Mouse (Mus musculus): ENCODE measurements around the gene Canx. TPM values are rescaled to one million over a fixed set of nuclear protein-coding genes. Genes with fewer than 3 reads are reported as not detected.

Canx gene
- polyA plus RNA-seq, 1 experiment = 759 TPM

- TF ChIP-seq CTCF (IDR thresholded peaks at IDR 0.05; ENCODE audit: borderline replicate concordance, insufficient read depth, low read length) (no peak), POLR2A (IDR thresholded peaks at IDR 0.05; ENCODE audit: low read depth, low read length) (no peak)
- no peak overlapping the region for H3K27ac ChIP-seq (ENCODE audit: insufficient read depth, low read length)
- no peaks in the 10 kb centered on the region for H3K4me1 ChIP-seq (ENCODE audit: control insufficient read depth, insufficient read depth, low read length)
- H3K4me3 ChIP-seq (ENCODE audit: insufficient read depth, low read length) = no peak overlapping the region
Measured at GRCm38 (mm10) chr11:50312803-50313202, 12.7 kb downstream of the Canx start.

GRCm38 (mm10) chr11:50303406-50303805 lies 22.1 kb downstream of the Canx start:
- no peak for TF ChIP-seq POLR2A (IDR thresholded peaks at IDR 0.05; ENCODE audit: low read depth, low read length)
- no peak for TF ChIP-seq CTCF (IDR thresholded peaks at IDR 0.05; ENCODE audit: borderline replicate concordance, insufficient read depth, low read length)
- no peak overlapping the region for H3K27ac ChIP-seq (ENCODE audit: insufficient read depth, low read length)
- H3K4me3 ChIP-seq (ENCODE audit: insufficient read depth, low read length) = no peak overlapping the region
- no peaks in the 10 kb centered on the region for H3K4me1 ChIP-seq (ENCODE audit: control insufficient read depth, insufficient read depth, low read length)

GRCm38 (mm10) chr11:50292190-50292855 lies 33.1 kb downstream of the Canx start, which contains the start of gene Maml1:
Gene Maml1, minus strand, starts transcription at chr11:50292311.
- peak within 1 kb of the TSS; percentile 80 for H3K4me3 ChIP-seq (ENCODE audit: insufficient read depth, low read length)
- H3K27ac ChIP-seq (ENCODE audit: insufficient read depth, low read length) = peak within 1 kb of the TSS; percentile 82
- peak; percentile 81 for TF ChIP-seq POLR2A (IDR thresholded peaks at IDR 0.05; ENCODE audit: low read depth, low read length)
- no peak for TF ChIP-seq CTCF (IDR thresholded peaks at IDR 0.05; ENCODE audit: borderline replicate concordance, insufficient read depth, low read length)
- H3K4me1 ChIP-seq (ENCODE audit: control insufficient read depth, insufficient read depth, low read length) = peaks cover 4% of the 10 kb centered on the region

GRCm38 (mm10) chr11:50291321-50292165 lies 33.9 kb downstream of the Canx start:
- no peak; the same call in none of the 2 replicates for TF ChIP-seq POLR2A (IDR thresholded peaks at IDR 0.05; ENCODE audit: low read depth, low read length)
- TF ChIP-seq CTCF (IDR thresholded peaks at IDR 0.05; ENCODE audit: borderline replicate concordance, insufficient read depth, low read length) = no peak

GRCm38 (mm10) chr11:50290486-50291225 lies 34.8 kb downstream of the Canx start:
- H3K4me1 ChIP-seq (ENCODE audit: control insufficient read depth, insufficient read depth, low read length) = peaks cover 7% of the 10 kb centered on the region
- H3K27ac ChIP-seq (ENCODE audit: insufficient read depth, low read length) = peak overlapping the region; percentile 82
- TF ChIP-seq CTCF (IDR thresholded peaks at IDR 0.05; ENCODE audit: borderline replicate concordance, insufficient read depth, low read length) = no peak
- TF ChIP-seq POLR2A (IDR thresholded peaks at IDR 0.05; ENCODE audit: low read depth, low read length) = no peak
- H3K4me3 ChIP-seq (ENCODE audit: insufficient read depth, low read length) = peak overlapping the region; percentile 80

More at GRCm38 (mm10) chr11:50291321-50292165, 33.9 kb downstream of the Canx start:
- peaks cover 7% of the 10 kb centered on the region for H3K4me1 ChIP-seq (ENCODE audit: control insufficient read depth, insufficient read depth, low read length)
- H3K27ac ChIP-seq (ENCODE audit: insufficient read depth, low read length) = peak overlapping the region; percentile 82
- peak overlapping the region; percentile 80 for H3K4me3 ChIP-seq (ENCODE audit: insufficient read depth, low read length)

- H3K27ac ChIP-seq (ENCODE audit: insufficient read depth, low read length) = no peak overlapping the region
- H3K4me3 ChIP-seq (ENCODE audit: insufficient read depth, low read length) = no peak overlapping the region
- no peak for TF ChIP-seq POLR2A (IDR thresholded peaks at IDR 0.05; ENCODE audit: low read depth, low read length)
- TF ChIP-seq CTCF (IDR thresholded peaks at IDR 0.05; ENCODE audit: borderline replicate concordance, insufficient read depth, low read length) = no peak
Measured at GRCm38 (mm10) chr11:50286428-50286827, 39.0 kb downstream of the Canx start.

GRCm38 (mm10) chr11:50285696-50286095 lies 39.8 kb downstream of the Canx start:
- Histone ChIP-seq H3K4me1 (ENCODE audit: control insufficient read depth, insufficient read depth, low read length) (peaks cover 7% of the 10 kb centered on the region), H3K4me3 (ENCODE audit: insufficient read depth, low read length) (no peak overlapping the region), H3K27ac (ENCODE audit: insufficient read depth, low read length) (no peak overlapping the region)
- TF ChIP-seq POLR2A (IDR thresholded peaks at IDR 0.05; ENCODE audit: low read depth, low read length) (no peak), CTCF (IDR thresholded peaks at IDR 0.05; ENCODE audit: borderline replicate concordance, insufficient read depth, low read length) (no peak)

More at GRCm38 (mm10) chr11:50286428-50286827, 39.0 kb downstream of the Canx start:
- H3K4me1 ChIP-seq (ENCODE audit: control insufficient read depth, insufficient read depth, low read length) = peaks cover 5% of the 10 kb centered on the region; the same call in 1 of the 2 replicates

GRCm38 (mm10) chr11:50285263-50285662 lies 40.2 kb downstream of the Canx start:
- TF ChIP-seq CTCF (IDR thresholded peaks at IDR 0.05; ENCODE audit: borderline replicate concordance, insufficient read depth, low read length) (no peak), POLR2A (IDR thresholded peaks at IDR 0.05; ENCODE audit: low read depth, low read length) (no peak)
- no peak overlapping the region for H3K4me3 ChIP-seq (ENCODE audit: insufficient read depth, low read length)
- no peak overlapping the region for H3K27ac ChIP-seq (ENCODE audit: insufficient read depth, low read length)
- H3K4me1 ChIP-seq (ENCODE audit: control insufficient read depth, insufficient read depth, low read length) = peaks cover 7% of the 10 kb centered on the region

- TF ChIP-seq CTCF (IDR thresholded peaks at IDR 0.05; ENCODE audit: borderline replicate concordance, insufficient read depth, low read length) (no peak), POLR2A (IDR thresholded peaks at IDR 0.05; ENCODE audit: low read depth, low read length) (no peak)
- peaks cover 13% of the 10 kb centered on the region for H3K4me1 ChIP-seq (ENCODE audit: control insufficient read depth, insufficient read depth, low read length)
- H3K4me3 ChIP-seq (ENCODE audit: insufficient read depth, low read length) = no peak overlapping the region
- H3K27ac ChIP-seq (ENCODE audit: insufficient read depth, low read length) = no peak overlapping the region
Measured at GRCm38 (mm10) chr11:50280053-50280452, 45.4 kb downstream of the Canx start.

Measured in embryonic fibroblast, embryonic 13.5 days (primary cell).